Mouse (Mus musculus) thymus, adult 2 months (tissue): Measurements from ENCODE around the gene 1700021F05Rik.

Experiments
- CTCF ChIP-seq: fragments of 200-500 bp; IDR thresholded peaks from 2 replicates; pipeline ENCODE4 v1.5.1; 2012; ENCODE audit warnings: mild to moderate bottlenecking, control low read depth, low read length, moderate library complexity, borderline replicate concordance; ENCODE audit not compliant: control insufficient read depth, poor library complexity, insufficient read depth; ENCODE audit errors: extremely low read depth
- POLR2A ChIP-seq: fragments of 200-500 bp; IDR thresholded peaks from 2 replicates; pipeline ENCODE4 v1.6.1; 2012; ENCODE audit warnings: mild to moderate bottlenecking, low read length, control low read depth, moderate library complexity; ENCODE audit not compliant: control insufficient read depth, poor library complexity, insufficient read depth; ENCODE audit errors: extremely low read depth

GRCm38 (mm10) chr10:43480227-43480849 lies 60.5 kb downstream of the 1700021F05Rik start:
- TF ChIP-seq POLR2A (no peak), CTCF (no peak)
